Mouse (Mus musculus) bone marrow, adult 2 months (tissue): Measurements from ENCODE around the gene Tapbp. TPM values are rescaled to one million over a fixed set of nuclear protein-coding genes. Genes with fewer than 3 reads are reported as not detected.

ENCODE experiments used
- H3K27ac ChIP-seq: fragments of 200-500 bp; 2 replicates; pipeline ENCODE4 v1.5.1; 2012; ENCODE audit warnings: low read depth, mild to moderate bottlenecking, control low read depth, inconsistent platforms, low read length; ENCODE audit not compliant: control insufficient read depth, poor library complexity, insufficient read depth
- H3K4me1 ChIP-seq: fragments of 200-500 bp; 2 replicates; pipeline ENCODE4 v1.6.1; 2011; ENCODE audit warnings: low read length; ENCODE audit not compliant: control insufficient read depth, insufficient read depth
- H3K4me3 ChIP-seq: fragments of 200-500 bp; replicated peaks from 2 replicates; pipeline ENCODE3; 2011; ENCODE audit warnings: mild to moderate bottlenecking, low read depth, low read length, control low read depth; ENCODE audit not compliant: control insufficient read depth
- CTCF ChIP-seq: fragments of 200-500 bp; IDR thresholded peaks from 2 replicates; pipeline ENCODE4 v1.5.1; 2011; ENCODE audit warnings: low read length, control low read depth; ENCODE audit not compliant: control insufficient read depth, insufficient read depth
- POLR2A ChIP-seq: fragments of 200-500 bp; IDR thresholded peaks from 2 replicates; pipeline ENCODE4 v1.6.1; 2011; ENCODE audit warnings: low read depth, mild to moderate bottlenecking, control low read depth, low read length, borderline replicate concordance; ENCODE audit not compliant: control insufficient read depth
- WGBS: fragments of 180-500 bp; shearing (Covaris S2); methylation state at CpG from one replicate; pipeline ENCODE4 v1.1.7; 2018; 5-methylcytosine and 5-hydroxymethylcytosine counted together
- polyA plus RNA-seq: library from polyadenylated mRNA; stranded (reverse); fragments of >200 nt; gene quantifications from 2 replicates; pipeline ENCODE4 v1.2.4, GENCODE M21; 2011; ENCODE audit warnings: low replicate concordance; ENCODE audit not compliant: missing spikeins, insufficient read depth, insufficient read length

Gene Tapbp
- polyA plus RNA-seq, 1 experiment = 87.3 TPM

DNA sequence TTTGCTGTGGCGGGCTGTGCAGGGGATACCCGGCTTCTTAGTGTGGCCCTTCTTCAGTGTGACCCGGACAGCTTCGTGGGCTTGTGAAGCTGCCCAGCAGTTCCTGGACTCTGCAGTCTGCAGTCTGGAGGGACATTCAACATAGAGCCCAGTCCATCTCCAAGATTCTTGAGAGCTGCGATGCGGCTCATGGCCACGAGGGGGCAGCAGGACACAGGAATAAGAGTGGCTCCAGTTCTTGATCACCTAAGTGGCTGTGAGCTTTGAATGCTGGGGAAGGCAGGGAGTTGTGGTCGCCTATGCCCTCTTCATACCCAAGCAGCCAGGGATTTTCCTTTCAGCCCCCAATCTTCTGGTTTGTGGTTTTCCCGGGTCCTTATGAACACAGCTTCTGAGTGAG, 52.8 kb downstream of the Tapbp start:
- TF ChIP-seq POLR2A = no peak
- TF ChIP-seq CTCF = peak; percentile 92
- no peak overlapping the region for H3K27ac ChIP-seq
- H3K4me3 ChIP-seq = no peak overlapping the region
- under 1% methylated on average over 9 of the region's 9 CpGs for WGBS
- H3K4me1 ChIP-seq = no peaks in the 10 kb centered on the region

DNA sequence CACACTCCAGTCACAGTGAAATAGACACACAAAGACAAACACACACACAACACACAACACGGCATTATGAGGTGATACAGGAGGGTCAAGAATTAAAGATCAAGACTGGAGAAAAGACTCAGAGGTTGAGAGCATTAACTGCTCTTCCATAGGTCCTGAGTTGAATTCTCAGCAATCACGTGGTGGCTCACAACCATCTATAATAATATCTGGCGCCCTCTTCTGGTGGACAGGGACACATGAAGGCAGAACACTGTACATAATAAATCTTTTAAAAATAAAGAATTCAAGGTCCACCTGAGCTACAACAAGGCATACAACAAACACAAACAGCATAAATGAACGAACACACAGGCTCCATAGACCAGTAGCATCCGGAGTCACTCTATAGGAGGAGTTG, 53.2 kb downstream of the Tapbp start:
- Histone ChIP-seq H3K4me1 (no peaks in the 10 kb centered on the region), H3K27ac (no peak overlapping the region), H3K4me3 (no peak overlapping the region)
- WGBS = 30% methylated on average over 5 of the region's 5 CpGs
- TF ChIP-seq POLR2A = no peak
- TF ChIP-seq CTCF = no peak

- Histone ChIP-seq H3K4me3 (no peak overlapping the region), H3K4me1 (no peaks in the 10 kb centered on the region), H3K27ac (no peak overlapping the region)
- TF ChIP-seq POLR2A (no peak), CTCF (peak; percentile 42; the same call in 1 of the 2 replicates)
- 83% methylated on average over 4 of the region's 4 CpGs for WGBS
Measured at GRCm38 (mm10) chr17:33969394-33969793, 53.7 kb downstream of the Tapbp start.

DNA sequence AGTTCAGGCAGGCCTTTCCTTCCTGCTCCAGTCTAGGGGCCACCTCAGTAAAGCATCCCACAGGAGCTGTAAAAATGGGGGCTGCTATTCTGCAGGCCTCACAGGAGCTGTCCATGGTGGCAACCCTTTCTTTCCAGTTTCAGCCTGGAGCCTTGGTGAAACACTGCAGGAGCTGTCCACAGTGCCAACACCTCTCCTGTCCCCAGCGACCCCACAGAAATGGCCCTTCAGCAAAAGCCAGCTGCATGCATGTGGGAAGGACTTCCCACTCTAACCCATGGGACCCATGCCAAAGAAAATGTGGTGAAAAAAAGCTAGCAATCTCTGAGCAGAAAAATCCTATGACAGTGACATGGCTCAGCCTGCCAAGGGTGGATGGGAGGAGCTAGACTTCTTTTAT, 57.0 kb downstream of the Tapbp start:
- Histone ChIP-seq H3K4me1 (no peaks in the 10 kb centered on the region), H3K27ac (no peak overlapping the region), H3K4me3 (no peak overlapping the region)
- TF ChIP-seq CTCF = no peak
- no peak for TF ChIP-seq POLR2A
- WGBS = 29% methylated on average over 1 of the region's 1 CpGs

GRCm38 (mm10) chr17:33973572-33973971, 57.9 kb downstream of the Tapbp start:
- Histone ChIP-seq H3K27ac (no peak overlapping the region), H3K4me1 (no peaks in the 10 kb centered on the region), H3K4me3 (no peak overlapping the region)
- 79% methylated on average over 3 of the region's 3 CpGs for WGBS
- TF ChIP-seq CTCF (no peak), POLR2A (no peak)

- peaks cover 6% of the 10 kb centered on the region for H3K4me1 ChIP-seq
- TF ChIP-seq POLR2A (0 out of 2 replicates have a peak, but pooled peaks have one; percentile 11), CTCF (no peak)
- 6% methylated on average over 57 of the region's 57 CpGs for WGBS
- peak overlapping the region; percentile 63 for H3K4me3 ChIP-seq
- peak overlapping the region; percentile 93 for H3K27ac ChIP-seq
Measured at GRCm38 (mm10) chr17:33977861-33978557, 62.3 kb downstream of the Tapbp start.

GRCm38 (mm10) chr17:33978631-33979031, 62.9 kb downstream of the Tapbp start:
- TF ChIP-seq CTCF = no peak
- TF ChIP-seq POLR2A = peak; percentile 90
- Histone ChIP-seq H3K4me1 (peaks cover 6% of the 10 kb centered on the region), H3K27ac (peak overlapping the region; percentile 93), H3K4me3 (peak overlapping the region; percentile 63)
- 0% methylated on average over 17 of the region's 17 CpGs for WGBS

Other genes with a start within 250 kb of the Tapbp start
- gene Hnrnpm, start 229.0 kb upstream of the Tapbp start, polyA plus RNA-seq = 839 and 1,378 TPM in 2 replicates
- 227 and 290 TPM in 2 replicates for gene March2, start 197.2 kb upstream of the Tapbp start, polyA plus RNA-seq
- gene Rab11b, start 155.4 kb upstream of the Tapbp start, polyA plus RNA-seq = 45.8 and 57.6 TPM in 2 replicates
- gene Angptl4, start 134.1 kb upstream of the Tapbp start, polyA plus RNA-seq = 3.4 and 7.4 TPM in 2 replicates
- 23.0 and 52.7 TPM in 2 replicates for gene Kank3, start 105.4 kb upstream of the Tapbp start, polyA plus RNA-seq
- gene Rps28, start 91.3 kb upstream of the Tapbp start, polyA plus RNA-seq = 900 and 1,879 TPM in 2 replicates
- 68.0 and 157 TPM in 2 replicates for gene Ndufa7, start 91.3 kb upstream of the Tapbp start, polyA plus RNA-seq
- 2.8 and 4.6 TPM in 2 replicates for gene Cd320, start 72.8 kb upstream of the Tapbp start, polyA plus RNA-seq
- not detected in 2 replicates for gene Gm7029, start 42.1 kb upstream of the Tapbp start, polyA plus RNA-seq
- gene Kifc1, start 25.2 kb upstream of the Tapbp start, polyA plus RNA-seq = 358 and 477 TPM in 2 replicates
- 1.2 and 1.9 TPM in 2 replicates for gene Platr17, start 10.8 kb upstream of the Tapbp start, polyA plus RNA-seq
- 26.4 and 42.3 TPM in 2 replicates for gene Daxx, start 6.5 kb upstream of the Tapbp start, polyA plus RNA-seq
- gene Zbtb22, start within 50 bp of the Tapbp start, polyA plus RNA-seq = 21.2 and 26.3 TPM in 2 replicates
- 91.8 and 173 TPM in 2 replicates for gene Rgl2, start 13.6 kb downstream of the Tapbp start, polyA plus RNA-seq
- gene Pfdn6, start 24.4 kb downstream of the Tapbp start, polyA plus RNA-seq = 75.9 and 89.6 TPM in 2 replicates
- 20.4 and 21.4 TPM in 2 replicates for gene Wdr46, start 24.8 kb downstream of the Tapbp start, polyA plus RNA-seq
- gene B3galt4, start 35.6 kb downstream of the Tapbp start, polyA plus RNA-seq = 1.9 and 4.1 TPM in 2 replicates
- gene Vps52, start 39.9 kb downstream of the Tapbp start, polyA plus RNA-seq = 13.7 and 23.1 TPM in 2 replicates
- gene Rps18, start 40.1 kb downstream of the Tapbp start, polyA plus RNA-seq = 1,108 and 1,335 TPM in 2 replicates
- 698 and 1,240 TPM in 2 replicates for gene H2-K1, start 84.4 kb downstream of the Tapbp start, polyA plus RNA-seq
- gene Ring1, start 108.8 kb downstream of the Tapbp start, polyA plus RNA-seq = 9.0 and 35.7 TPM in 2 replicates
- 120 and 165 TPM in 2 replicates for gene H2-Ke6, start 112.2 kb downstream of the Tapbp start, polyA plus RNA-seq
- 51.4 and 84.6 TPM in 2 replicates for gene Slc39a7, start 115.8 kb downstream of the Tapbp start, polyA plus RNA-seq
- 36.0 and 70.9 TPM in 2 replicates for gene Rxrb, start 115.9 kb downstream of the Tapbp start, polyA plus RNA-seq
- 10.7 and 12.6 TPM in 2 replicates for gene Col11a2, start 123.5 kb downstream of the Tapbp start, polyA plus RNA-seq
- gene H2-Oa, start 176.4 kb downstream of the Tapbp start, polyA plus RNA-seq = 3.9 and 6.3 TPM in 2 replicates
- 14.2 and 38.5 TPM in 2 replicates for gene H2-DMa, start 203.6 kb downstream of the Tapbp start, polyA plus RNA-seq
- 118 and 172 TPM in 2 replicates for gene Brd2, start 206.7 kb downstream of the Tapbp start, polyA plus RNA-seq
- 24.3 and 38.9 TPM in 2 replicates for gene H2-DMb2, start 227.4 kb downstream of the Tapbp start, polyA plus RNA-seq
- gene H2-DMb1, start 237.2 kb downstream of the Tapbp start, polyA plus RNA-seq = 42.1 and 59.8 TPM in 2 replicates